Mouse (Mus musculus) natural killer cell, adult 2 months (primary cell): ENCODE data around the gene Pnliprp2.
A peak's percentile ranks its signal among the peaks of the same experiment; 100 is the strongest.

ENCODE experiments used
- DNase-seq, 2 experiments: peaks; one replicate each; pipeline ENCODE4 v3.0.0; 2022; ENCODE audit warnings: low spot score in 2 of 2

The Pnliprp2 gene

GRCm38 (mm10) chr19:58795114-58795669 lies 35.7 kb downstream of the Pnliprp2 start:
- DNase-seq, result no peak

DNA sequence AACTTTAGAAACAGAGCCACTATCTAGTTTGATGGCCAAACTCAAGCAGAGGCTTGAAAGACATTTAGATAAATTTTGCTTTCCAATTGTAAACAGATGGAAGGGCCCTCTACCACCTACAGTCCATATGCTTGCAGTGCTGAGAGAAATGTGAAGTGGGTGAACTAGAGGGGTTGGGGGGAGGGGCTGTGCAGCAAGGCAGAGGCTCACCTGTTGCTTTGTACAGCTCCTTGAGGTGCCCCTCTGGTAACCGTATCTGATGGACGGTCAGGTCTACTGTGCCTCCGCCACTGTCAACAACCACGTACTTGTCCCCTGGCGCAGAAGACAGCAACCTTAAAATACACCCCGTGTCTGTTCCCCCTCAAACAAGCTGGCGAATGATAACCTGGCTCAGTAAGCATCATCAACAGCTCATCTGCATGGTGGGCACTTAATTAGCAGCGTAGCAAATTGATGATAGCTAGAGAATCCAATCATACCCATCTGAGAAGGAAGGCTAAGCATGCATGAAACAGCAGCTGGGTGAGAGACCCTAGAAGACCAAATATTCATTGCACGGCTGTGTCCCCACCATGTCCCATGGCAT lies 45.8 kb downstream of the Pnliprp2 start:
- no peak for DNase-seq

- peak in 1 of 2 experiments; percentile 24 for DNase-seq
Measured at GRCm38 (mm10) chr19:58806364-58806763, 46.8 kb downstream of the Pnliprp2 start.

DNA sequence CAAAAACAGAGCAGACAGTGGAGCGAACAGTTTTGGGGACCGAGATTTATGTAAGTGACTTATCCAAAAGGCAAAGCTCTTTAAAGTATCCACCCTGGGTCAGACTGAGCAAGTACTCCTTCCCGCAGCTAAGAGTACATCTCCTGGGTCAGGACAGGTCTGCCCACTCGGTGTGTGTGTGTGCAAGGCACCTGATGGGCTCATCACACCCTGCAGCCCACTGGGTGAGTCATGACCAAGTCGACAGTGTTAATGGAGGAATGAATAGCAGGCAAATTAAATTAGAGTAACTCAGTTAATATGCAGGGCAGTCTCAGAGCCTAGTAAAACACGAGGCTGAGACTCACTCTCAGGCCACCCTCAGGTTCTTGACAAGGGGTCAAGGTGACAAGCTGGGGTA lies 49.3 kb downstream of the Pnliprp2 start:
- no peak for DNase-seq

GRCm38 (mm10) chr19:58810536-58810935 lies 51.0 kb downstream of the Pnliprp2 start:
- DNase-seq, result no peak

- no peak for DNase-seq
Measured at GRCm38 (mm10) chr19:58815179-58815922, 55.8 kb downstream of the Pnliprp2 start.

- DNase-seq, result no peak
Measured at GRCm38 (mm10) chr19:58816453-58817041, 57.0 kb downstream of the Pnliprp2 start.

GRCm38 (mm10) chr19:58817398-58817797 lies 57.9 kb downstream of the Pnliprp2 start:
- DNase-seq, result no peak

DNA sequence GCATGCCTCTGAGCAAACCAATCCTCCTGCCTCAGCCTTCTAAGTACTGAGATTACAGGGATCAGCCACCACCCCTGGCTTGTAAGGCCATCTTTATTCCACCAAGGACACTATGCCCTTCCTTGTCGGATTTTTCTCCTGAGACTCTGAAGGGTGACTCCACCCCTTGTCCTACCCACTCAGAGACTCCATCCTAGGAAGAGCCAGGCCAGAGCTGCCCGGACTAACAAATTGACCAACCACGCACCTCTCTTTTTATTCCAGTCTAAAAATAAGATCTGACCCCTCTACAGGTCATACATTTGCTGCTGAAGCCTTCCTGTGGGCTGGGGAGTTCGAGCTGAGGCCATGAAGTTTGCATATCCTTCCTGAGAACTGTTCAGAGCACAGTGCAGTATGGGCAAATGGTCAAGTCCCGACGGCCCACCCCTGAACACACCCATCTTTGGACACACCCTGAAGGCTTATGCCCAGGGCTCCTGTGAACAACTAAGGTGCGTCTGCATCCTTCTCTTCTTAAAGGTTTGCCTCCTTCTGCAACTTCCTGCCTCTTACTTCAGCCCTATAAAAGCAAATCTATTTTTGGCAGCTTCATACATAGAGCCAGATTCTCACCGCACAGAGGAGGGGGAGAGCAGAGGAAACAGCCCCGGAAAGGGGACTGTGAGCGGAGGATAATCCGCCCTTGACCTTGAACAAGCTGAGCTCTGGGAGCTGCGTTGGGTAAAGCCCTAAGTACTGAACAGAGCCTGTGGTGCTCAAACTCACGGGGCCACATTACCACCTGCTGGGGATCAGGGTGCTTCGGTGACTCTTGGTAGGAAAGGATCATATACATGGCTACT lies 59.3 kb downstream of the Pnliprp2 start:
- DNase-seq, result no peak

GRCm38 (mm10) chr19:58822454-58823200 lies 63.1 kb downstream of the Pnliprp2 start:
- no peak for DNase-seq

- DNase-seq, result no peak
Measured at GRCm38 (mm10) chr19:58823301-58823700, 63.8 kb downstream of the Pnliprp2 start.

GRCm38 (mm10) chr19:58824316-58824715 lies 64.8 kb downstream of the Pnliprp2 start:
- DNase-seq, result no peak
